Mouse (Mus musculus): ENCODE data around the gene Eddm3b. TPM values are rescaled to one million over a fixed set of nuclear protein-coding genes. Genes with fewer than 3 reads are reported as not detected.

Eddm3b gene
- total and polyA plus RNA-seq, 3 experiments = not detected

- TF ChIP-seq MAFK (IDR thresholded peaks at IDR 0.05; ENCODE audit: insufficient replicate concordance, low read length) = peak; percentile 96
- no peak for TF ChIP-seq BHLHE40 (IDR thresholded peaks at IDR 0.05; ENCODE audit: low read depth, low read length)
- TF ChIP-seq POLR2AphosphoS2 (IDR thresholded peaks at IDR 0.05; ENCODE audit: low read depth, low read length) = no peak
- TF ChIP-seq MAX (IDR thresholded peaks at IDR 0.05; ENCODE audit: low read length) = no peak
- TF ChIP-seq ZNF384 (IDR thresholded peaks at IDR 0.05; ENCODE audit: low read depth, low read length) = no peak
- TF ChIP-seq MYC (IDR thresholded peaks at IDR 0.05; ENCODE audit: low read depth, low read length) = peak; percentile 68; the same call in 1 of the 2 replicates
- no peak for TF ChIP-seq RCOR1 (conservative IDR thresholded peaks at IDR 0.05; ENCODE audit: low read depth, low read length)
- peak; percentile 80; the same call in 1 of the 2 replicates for TF ChIP-seq KAT2A (IDR thresholded peaks at IDR 0.05; ENCODE audit: insufficient replicate concordance, low read length)
- TF ChIP-seq ZC3H11A (IDR thresholded peaks at IDR 0.05; ENCODE audit: low read depth, low read length) = no peak
- TF ChIP-seq CTCF (conservative IDR thresholded peaks at IDR 0.05 in 1 of 2, IDR thresholded peaks at IDR 0.05 in 1 of 2; ENCODE audit: low read depth in 2 of 2, low read length in 2 of 2) = no peak; a peak in 1 of 4 replicates
These were observed 24.0 kb upstream of the Eddm3b start (continued) for GRCm38 (mm10) chr14:51090077-51090781.

- dilution Hi-C loops (cut with MboI; ENCODE audit: extremely low pct_ligation_motif_present, extremely low pct_unique_long_range_greater_than_20kb, low sequenced_read_pairs) = no loop called here
These were observed 23.0 kb upstream of the Eddm3b start, which contains the start of the genes Rnase4 and Ang for GRCm38 (mm10) chr14:51090921-51091900. Gene Rnase4, plus strand, starts transcription at chr14:51091077. Gene Ang, plus strand, starts transcription at chr14:51091150.

GRCm38 (mm10) chr14:51092073-51092620, 22.1 kb upstream of the Eddm3b start:
- DNase-seq (ENCODE audit: extremely low read depth) = peak; percentile 69
- dilution Hi-C loops (cut with MboI; ENCODE audit: extremely low pct_ligation_motif_present, extremely low pct_unique_long_range_greater_than_20kb, low sequenced_read_pairs) = no loop called here
- no peak; the same call in 1 of the 2 replicates for TF ChIP-seq ETS1 (conservative IDR thresholded peaks at IDR 0.05; ENCODE audit: low read depth, low read length)
- TF ChIP-seq ZC3H11A (IDR thresholded peaks at IDR 0.05; ENCODE audit: low read depth, low read length) = no peak
- TF ChIP-seq MXI1 (IDR thresholded peaks at IDR 0.05; ENCODE audit: low read depth, low read length) = peak; percentile 27; the same call in 1 of the 2 replicates
- peak; percentile 49 for TF ChIP-seq MAX (IDR thresholded peaks at IDR 0.05; ENCODE audit: low read length)
- TF ChIP-seq NELFE (IDR thresholded peaks at IDR 0.05; ENCODE audit: low read depth, low read length) = 0 out of 2 replicates have a peak, but pooled peaks have one; percentile 36
- peak; percentile 15; the same call in 1 of the 2 replicates for TF ChIP-seq MYC (IDR thresholded peaks at IDR 0.05; ENCODE audit: low read depth, low read length)
- peak; percentile 80 for TF ChIP-seq BHLHE40 (IDR thresholded peaks at IDR 0.05; ENCODE audit: low read depth, low read length)
- no peak for TF ChIP-seq PAX5 (IDR thresholded peaks at IDR 0.05; ENCODE audit: low read length)
- no peak for TF ChIP-seq GABPA (IDR thresholded peaks at IDR 0.05; ENCODE audit: insufficient replicate concordance, low read depth, low read length)
- peak; percentile 73 for TF ChIP-seq USF1 (IDR thresholded peaks at IDR 0.05; ENCODE audit: low read depth, low read length)
- TF ChIP-seq ZNF384 (IDR thresholded peaks at IDR 0.05; ENCODE audit: low read depth, low read length) = no peak
- TF ChIP-seq USF2 (conservative IDR thresholded peaks at IDR 0.05; ENCODE audit: low read depth, low read length) = peak; percentile 67
- TF ChIP-seq TBP (conservative IDR thresholded peaks at IDR 0.05; ENCODE audit: low read depth, low read length) = peak; percentile 64
- TF ChIP-seq EP300 (IDR thresholded peaks at IDR 0.05; ENCODE audit: low read length) = peak; percentile 10; the same call in 1 of the 2 replicates
- TF ChIP-seq CTCF (conservative IDR thresholded peaks at IDR 0.05 in 1 of 2, IDR thresholded peaks at IDR 0.05 in 1 of 2; ENCODE audit: low read depth in 2 of 2, low read length in 2 of 2) = no peak
- TF ChIP-seq POLR2A (IDR thresholded peaks at IDR 0.05; ENCODE audit: low read depth, low read length) = peak; percentile 44; the same call in 1 of the 2 replicates
- no peak for TF ChIP-seq ZKSCAN1 (IDR thresholded peaks at IDR 0.05; ENCODE audit: borderline replicate concordance, low read depth, low read length)
- peak; percentile 31; the same call in 1 of the 2 replicates for TF ChIP-seq TCF12 (IDR thresholded peaks at IDR 0.05; ENCODE audit: low read depth, low read length)
- TF ChIP-seq POLR2AphosphoS2 (IDR thresholded peaks at IDR 0.05; ENCODE audit: low read depth, low read length) = no peak

More at GRCm38 (mm10) chr14:51090921-51091900, 23.0 kb upstream of the Eddm3b start, which contains the start of the genes Rnase4 and Ang:
- Histone ChIP-seq H3K9ac (ENCODE audit: insufficient read depth, low read depth) (peak within 1 kb of the TSS; percentile 77), H3K4me1 (ENCODE audit: control insufficient read depth in 1 of 2, insufficient read depth in 2 of 2) (peaks cover 3 to 35% of the 10 kb centered on the region in 2 experiments; a peak in 3 of 4 replicates), H3K4me2 (ENCODE audit: insufficient read depth, low read depth, poor library complexity, severe bottlenecking) (peak within 1 kb of the TSS; percentile 67), H3K27me3 (replicated peaks) (no peaks in the 10 kb centered on the region), H3K79me2 (replicated peaks; ENCODE audit: control insufficient read depth, extremely low read depth, insufficient read depth, poor library complexity, severe bottlenecking) (no peaks in the 10 kb centered on the region), H3K36me3 (replicated peaks in 1 of 2; ENCODE audit: control insufficient read depth in 1 of 2, insufficient read depth in 1 of 2, low read length in 1 of 2) (no peaks in the 10 kb centered on the region), H3K9me3 (replicated peaks; ENCODE audit: low read length) (no peaks in the 10 kb centered on the region), H3K4me3 (replicated peaks in 1 of 3; ENCODE audit: low read depth in 2 of 3, low read length in 2 of 3, poor library complexity in 1 of 3) (peak within 1 kb of the TSS; percentile 66 to 94 (median 90)), H3K27ac (ENCODE audit: insufficient read depth, low read depth) (peak within 1 kb of the TSS; percentile 88)
- TF ChIP-seq MAFK (IDR thresholded peaks at IDR 0.05; ENCODE audit: insufficient replicate concordance, low read length) (no peak), MXI1 (IDR thresholded peaks at IDR 0.05; ENCODE audit: low read depth, low read length) (0 out of 2 replicates have a peak, but pooled peaks have one; percentile 30)
- in situ Hi-C loops (cut with MboI; ENCODE audit: low pct_ligation_motif_present, low pct_unique_long_range_greater_than_20kb, low sequenced_read_pairs) = loop anchor here (10.0 kb wide), 1 partner anchor 66 kb away; no protein-coding TSS in a partner anchor
- peak; percentile 24 for DNase-seq (ENCODE audit: extremely low read depth)

More at GRCm38 (mm10) chr14:51092073-51092620, 22.1 kb upstream of the Eddm3b start:
- Histone ChIP-seq H3K36me3 (replicated peaks in 1 of 2; ENCODE audit: control insufficient read depth in 1 of 2, insufficient read depth in 1 of 2, low read length in 1 of 2) (no peaks in the 10 kb centered on the region), H3K4me2 (ENCODE audit: insufficient read depth, low read depth, poor library complexity, severe bottlenecking) (peak overlapping the region; percentile 67), H3K79me2 (replicated peaks; ENCODE audit: control insufficient read depth, extremely low read depth, insufficient read depth, poor library complexity, severe bottlenecking) (no peaks in the 10 kb centered on the region), H3K27me3 (replicated peaks) (no peaks in the 10 kb centered on the region), H3K9ac (ENCODE audit: insufficient read depth, low read depth) (peak overlapping the region; percentile 10; the same call in 1 of the 2 replicates), H3K9me3 (replicated peaks; ENCODE audit: low read length) (no peaks in the 10 kb centered on the region), H3K4me3 (replicated peaks in 1 of 3; ENCODE audit: low read depth in 2 of 3, low read length in 2 of 3, poor library complexity in 1 of 3) (peak overlapping the region in 2 of 3 experiments; percentile 49 to 66), H3K4me1 (ENCODE audit: control insufficient read depth in 1 of 2, insufficient read depth in 2 of 2) (peaks cover 3 to 35% of the 10 kb centered on the region in 2 experiments; a peak in 3 of 4 replicates), H3K27ac (ENCODE audit: insufficient read depth, low read depth) (peak overlapping the region; percentile 5; the same call in 1 of the 2 replicates)
- in situ Hi-C loops (cut with MboI; ENCODE audit: low pct_ligation_motif_present, low pct_unique_long_range_greater_than_20kb, low sequenced_read_pairs) = loop anchor here (10.0 kb wide), 1 partner anchor 67 kb away; no protein-coding TSS in a partner anchor
